Mouse (Mus musculus) CH12.LX (cell line): ENCODE measurements around the gene Bms1.

Experiments
- E2F4 ChIP-seq: IDR thresholded peaks from 2 replicates; pipeline ENCODE4 v1.6.1; 2011; ENCODE audit warnings: low read depth, low read length, improper control_type of control experiment; ENCODE audit not compliant: insufficient replicate concordance
- ZNF384 ChIP-seq: IDR thresholded peaks from 2 replicates; pipeline ENCODE4 v1.6.1; 2012; ENCODE audit warnings: low read depth, low read length, improper control_type of control experiment, inconsistent platforms

DNA sequence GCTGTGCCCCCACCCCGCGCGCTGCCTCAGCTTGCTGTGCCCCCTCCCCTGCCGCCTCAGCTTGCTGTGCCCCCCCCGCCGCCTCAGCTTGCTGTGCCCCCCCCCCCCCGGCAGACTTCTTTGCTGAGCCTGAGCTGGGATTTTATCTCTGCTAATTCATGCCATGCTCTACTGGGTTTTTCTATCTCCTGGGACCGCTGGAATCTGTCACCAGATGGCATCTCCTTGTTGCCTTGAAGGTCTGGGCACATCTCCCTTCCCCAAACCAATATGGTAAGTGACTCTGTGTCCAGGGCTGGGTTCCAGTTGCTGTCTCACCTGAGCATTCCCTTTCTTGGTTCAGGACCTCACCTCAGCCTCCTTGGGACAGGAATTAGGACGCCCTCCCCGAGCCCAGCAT, 41.7 kb downstream of the Bms1 start:
- TF ChIP-seq E2F4 (no peak), ZNF384 (no peak)
